Mouse (Mus musculus) G1E (cell line): Measurements from ENCODE around the gene Bach2.

Experiments used
- CTCF ChIP-seq: IDR thresholded peaks from 2 replicates; pipeline ENCODE4 v1.5.1; 2012; ENCODE audit warnings: low read depth, low read length, inconsistent platforms, mixed read lengths
- GATA1 ChIP-seq: IDR thresholded peaks from 2 replicates; pipeline ENCODE4 v1.6.1; 2012; ENCODE audit warnings: borderline replicate concordance, low read length, inconsistent platforms, mixed read lengths
- POLR2AphosphoS5 ChIP-seq: IDR thresholded peaks from 2 replicates; pipeline ENCODE4 v1.6.1; 2012; ENCODE audit warnings: low read depth, low read length, inconsistent platforms; ENCODE audit not compliant: insufficient replicate concordance
- TAL1 ChIP-seq: conservative IDR thresholded peaks from 2 replicates; pipeline ENCODE4 v1.6.1; 2012; ENCODE audit warnings: low read depth, low read length, inconsistent platforms, mixed read lengths

- no peak for TF ChIP-seq CTCF
- TF ChIP-seq POLR2AphosphoS5, result no peak
- no peak for TF ChIP-seq GATA1
- TF ChIP-seq TAL1, result no peak
Measured at GRCm38 (mm10) chr4:32535626-32536025, 297.0 kb downstream of the Bach2 start.
